Mouse (Mus musculus) forebrain, embryonic 12.5 days (tissue): Measurements from ENCODE around the gene Hhipl1. TPM values are rescaled to one million over a fixed set of nuclear protein-coding genes. Genes with fewer than 3 reads are reported as not detected.

Experiments used
- ATAC-seq: fragments of 200-750 bp; cut with Nextera tagmentation; 2 replicates; pipeline ENCODE4 v1.8.0; 2017; ENCODE audit warnings: moderate TSS enrichment; ENCODE audit not compliant: low FRiP score
- H3K27ac ChIP-seq: fragments of 300-500 bp; sonication (generic); 2 replicates; pipeline ENCODE4 v1.5.1; 2016; ENCODE audit warnings: mild to moderate bottlenecking
- H3K27me3 ChIP-seq: fragments of 300-500 bp; sonication (generic); 2 replicates; pipeline ENCODE4 v1.6.1; 2016; ENCODE audit warnings: mild to moderate bottlenecking
- H3K36me3 ChIP-seq: fragments of 300-500 bp; sonication (generic); replicated peaks from 2 replicates; pipeline ENCODE4 v1.6.1; 2016; ENCODE audit warnings: mild to moderate bottlenecking
- H3K4me1 ChIP-seq: fragments of 300-500 bp; sonication (generic); 2 replicates; pipeline ENCODE4 v1.6.1; 2016
- H3K4me2 ChIP-seq: fragments of 300-500 bp; sonication (generic); 2 replicates; pipeline ENCODE4 v1.6.1; 2016; ENCODE audit warnings: mild to moderate bottlenecking, moderate library complexity
- H3K4me3 ChIP-seq: fragments of 300-500 bp; sonication (generic); replicated peaks from 2 replicates; pipeline ENCODE4 v1.5.1; 2016; ENCODE audit warnings: mild to moderate bottlenecking
- H3K9ac ChIP-seq: fragments of 300-500 bp; sonication (generic); 2 replicates; pipeline ENCODE4 v1.6.1; 2016; ENCODE audit warnings: mild to moderate bottlenecking
- H3K9me3 ChIP-seq: fragments of 300-500 bp; sonication (generic); 2 replicates; pipeline ENCODE4 v1.6.1; 2016
- WGBS: fragments of 180-500 bp; shearing (Covaris S2); methylation state at CpG from one replicate; pipeline ENCODE4 v1.1.7; 2016; 5-methylcytosine and 5-hydroxymethylcytosine counted together
- polyA plus RNA-seq: library from polyadenylated mRNA; unstranded; fragments of >200 nt; fragmentation: Nextera tagmentation; extraction: Ambion mirVana; gene quantifications from 2 replicates; pipeline ENCODE4 v1.2.1, GENCODE M21; 2016

The Hhipl1 gene
- 3.3 and 3.5 TPM in 2 replicates for polyA plus RNA-seq

DNA sequence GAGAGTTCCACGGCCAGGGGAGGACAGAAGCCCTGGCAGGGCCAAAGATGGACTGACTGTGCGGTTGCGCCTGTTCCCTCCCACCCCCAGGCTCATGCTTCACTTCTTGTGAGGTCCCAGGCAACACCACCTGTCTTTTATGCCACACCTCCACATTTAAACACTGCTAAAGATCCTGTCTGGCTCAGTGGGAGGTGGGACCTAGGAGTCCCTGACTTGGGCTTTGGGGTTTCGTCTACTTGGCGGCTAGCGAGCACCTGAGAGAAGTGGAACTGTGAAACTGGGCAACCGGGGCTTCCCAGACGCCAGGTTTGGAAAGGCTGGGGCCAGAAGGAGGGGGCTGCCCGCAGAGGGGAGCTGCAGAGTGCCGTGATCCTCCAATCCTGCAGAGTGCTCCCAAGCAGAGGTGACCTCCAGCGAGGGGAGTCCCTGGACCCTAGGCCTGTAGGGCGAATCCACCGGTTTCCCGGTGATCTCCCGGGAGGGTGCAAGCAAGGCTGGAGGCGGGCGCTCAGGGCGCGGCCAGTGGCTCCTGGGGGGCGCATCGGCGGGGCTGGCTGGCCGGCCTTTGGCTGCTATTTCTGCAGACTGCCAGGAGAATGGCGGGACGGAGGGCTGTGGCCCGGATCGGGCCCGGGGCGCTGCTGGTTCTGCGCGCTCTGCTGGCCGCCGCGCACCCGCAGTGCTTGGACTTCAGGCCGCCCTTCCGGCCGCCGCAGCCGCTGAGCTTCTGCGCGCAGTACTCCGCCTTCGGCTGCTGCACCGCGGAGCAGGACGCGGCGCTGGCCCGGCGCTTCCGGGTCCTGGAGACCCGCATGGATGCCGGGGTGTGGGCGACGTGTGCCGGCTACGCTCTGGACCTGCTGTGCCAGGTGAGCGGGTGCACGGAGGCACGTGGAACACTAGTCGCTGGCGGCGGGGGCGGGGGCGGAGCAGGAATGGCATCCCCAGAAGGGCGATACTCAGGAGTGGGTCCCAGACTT lies at the start of gene Hhipl1:
Gene Hhipl1, plus strand, starts transcription at position 459 of the 983 bp plus-strand sequence.
- H3K27ac ChIP-seq, result no peak within 1 kb of the TSS
- H3K4me2 ChIP-seq, result peak within 1 kb of the TSS; percentile 97
- ATAC-seq, result peak; percentile 66
- H3K4me3 ChIP-seq, result peak within 1 kb of the TSS; percentile 57
- WGBS, result 4% methylated on average over 66 of the region's 67 CpGs
- no peaks in the 10 kb centered on the region for H3K9me3 ChIP-seq
- peaks cover 34% of the 10 kb centered on the region for H3K4me1 ChIP-seq
- no peaks in the 10 kb centered on the region for H3K36me3 ChIP-seq
- H3K9ac ChIP-seq, result peak within 1 kb of the TSS; percentile 78
- peaks cover 26% of the 10 kb centered on the region for H3K27me3 ChIP-seq

DNA sequence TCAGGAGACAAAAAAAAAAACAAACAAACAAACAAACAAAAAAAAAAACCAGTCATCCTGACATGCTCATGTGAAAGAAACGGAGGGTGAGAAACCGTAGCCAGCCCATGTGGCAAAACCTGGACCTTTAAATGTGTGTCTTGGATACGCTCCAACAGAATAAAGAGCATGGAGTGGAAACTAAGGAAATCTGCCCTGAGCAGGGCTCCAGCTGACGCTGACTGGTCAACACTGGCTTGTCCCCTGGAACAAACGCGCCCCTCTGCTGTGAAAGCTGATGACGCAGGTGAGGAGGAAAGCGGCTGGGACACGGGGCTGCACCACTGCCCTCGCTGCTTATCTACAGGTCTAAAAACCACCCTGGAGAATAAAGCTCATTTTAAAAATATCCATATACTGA lies 49.3 kb upstream of the Hhipl1 start:
- Histone ChIP-seq H3K4me1 (peaks cover 86% of the 10 kb centered on the region), H3K27ac (no peak overlapping the region)
- WGBS, result 51% methylated on average over 10 of the region's 10 CpGs

DNA sequence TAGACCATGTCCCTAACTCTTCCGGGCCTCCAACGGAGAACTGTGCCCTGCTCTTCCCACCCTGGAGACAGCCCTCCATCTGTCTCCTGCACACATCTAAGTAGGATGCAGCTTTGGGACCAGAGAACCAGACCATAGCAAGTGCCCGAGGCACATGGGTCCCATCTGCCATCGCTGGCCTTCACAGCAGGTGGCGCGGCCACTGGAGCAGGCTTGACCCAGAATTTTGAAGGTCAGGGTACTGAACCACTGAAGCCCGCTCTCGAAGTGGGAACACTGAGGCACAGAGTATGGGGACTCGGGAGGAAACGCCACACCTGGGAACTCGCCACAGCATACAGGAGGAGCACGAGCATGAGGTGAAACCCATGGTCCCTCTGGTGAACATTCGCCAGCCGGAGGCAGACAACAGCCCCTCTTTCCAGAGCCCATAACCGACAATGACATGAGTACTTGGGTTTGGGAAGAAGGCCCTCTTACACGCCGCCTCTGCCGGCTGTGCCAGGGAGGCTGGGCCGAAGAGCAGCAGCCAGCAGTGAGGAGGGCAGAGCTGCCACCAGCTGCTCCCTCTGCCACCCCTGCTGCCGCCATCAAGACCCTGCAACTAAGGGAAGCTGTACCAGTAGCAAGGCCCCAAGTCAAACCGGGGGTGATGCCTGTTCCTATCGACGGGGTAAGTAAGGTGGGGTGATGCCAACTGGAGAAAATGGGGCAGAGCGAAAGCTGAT lies 46.6 kb upstream of the Hhipl1 start:
- H3K9me3 ChIP-seq, result no peaks in the 10 kb centered on the region
- no peak overlapping the region for H3K4me2 ChIP-seq
- WGBS, result 89% methylated on average over 24 of the region's 24 CpGs
- H3K4me1 ChIP-seq, result peaks cover 86% of the 10 kb centered on the region
- H3K4me3 ChIP-seq, result no peak overlapping the region
- H3K27me3 ChIP-seq, result no peaks in the 10 kb centered on the region
- no peaks in the 10 kb centered on the region for H3K36me3 ChIP-seq
- H3K9ac ChIP-seq, result no peak overlapping the region
- no peak overlapping the region; the same call in 1 of the 2 replicates for H3K27ac ChIP-seq
- ATAC-seq, result no peak

More for the DNA sequence above, 49.3 kb upstream of the Hhipl1 start:
- Histone ChIP-seq H3K27me3 (no peaks in the 10 kb centered on the region), H3K36me3 (no peaks in the 10 kb centered on the region), H3K4me2 (no peak overlapping the region), H3K9ac (no peak overlapping the region), H3K9me3 (no peaks in the 10 kb centered on the region), H3K4me3 (no peak overlapping the region)
- ATAC-seq, result no peak

DNA sequence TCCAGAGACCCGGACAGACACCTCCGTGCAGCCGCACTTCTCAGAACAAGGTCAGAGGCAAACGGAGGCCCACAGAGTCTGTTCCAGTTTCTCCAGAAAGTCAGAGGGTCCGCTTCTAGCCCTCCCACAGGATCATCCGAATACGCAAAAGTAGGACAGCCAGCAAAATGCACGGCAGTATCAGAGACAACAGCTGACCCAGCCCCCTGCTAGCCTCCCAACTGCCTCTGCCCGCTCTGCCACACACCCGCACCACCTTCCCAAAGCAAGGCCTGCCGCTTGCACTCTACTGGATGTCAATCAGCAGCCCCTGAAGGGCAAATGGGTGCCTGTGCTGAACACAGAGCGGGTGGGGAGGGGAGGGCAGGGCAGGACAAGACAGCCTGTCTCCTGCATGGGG lies 45.1 kb upstream of the Hhipl1 start:
- H3K27ac ChIP-seq, result no peak overlapping the region
- ATAC-seq, result no peak
- no peaks in the 10 kb centered on the region for H3K27me3 ChIP-seq
- peaks cover 90% of the 10 kb centered on the region for H3K4me1 ChIP-seq
- H3K36me3 ChIP-seq, result no peaks in the 10 kb centered on the region
- 90% methylated on average over 12 of the region's 12 CpGs for whole genome bisulfite sequencing
- H3K4me3 ChIP-seq, result no peak overlapping the region
- no peaks in the 10 kb centered on the region for H3K9me3 ChIP-seq
- no peak overlapping the region for H3K9ac ChIP-seq
- no peak overlapping the region for H3K4me2 ChIP-seq

DNA sequence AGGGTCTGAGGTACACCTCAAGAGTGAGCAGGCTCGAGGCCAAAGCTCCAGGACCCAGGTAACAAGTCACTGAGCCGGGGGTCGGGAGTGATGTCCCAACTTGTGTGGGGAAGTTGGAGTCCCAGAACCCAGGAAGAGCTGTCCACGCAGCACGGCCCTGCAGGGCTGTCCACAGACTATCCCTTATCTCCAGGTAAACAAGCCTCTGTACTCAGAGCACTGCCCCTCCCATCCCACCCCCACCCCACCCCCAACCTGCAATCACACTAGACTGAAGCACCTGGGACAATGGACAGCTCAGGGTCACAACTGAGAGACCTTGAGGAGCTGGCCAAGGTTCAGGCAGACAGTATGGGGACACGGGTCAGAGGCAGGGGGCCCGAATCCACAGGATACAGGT lies 41.2 kb upstream of the Hhipl1 start:
- Histone ChIP-seq H3K4me3 (no peak overlapping the region), H3K9ac (peak overlapping the region; percentile 51; the same call in 1 of the 2 replicates), H3K4me1 (peaks cover 87% of the 10 kb centered on the region), H3K9me3 (no peaks in the 10 kb centered on the region), H3K36me3 (peaks cover 4% of the 10 kb centered on the region; the same call in 1 of the 2 replicates), H3K4me2 (peak overlapping the region; percentile 51; the same call in 1 of the 2 replicates), H3K27me3 (no peaks in the 10 kb centered on the region), H3K27ac (peak overlapping the region; percentile 91; the same call in 1 of the 2 replicates)
- ATAC-seq, result no peak
- 78% methylated on average over 7 of the region's 7 CpGs for WGBS

DNA sequence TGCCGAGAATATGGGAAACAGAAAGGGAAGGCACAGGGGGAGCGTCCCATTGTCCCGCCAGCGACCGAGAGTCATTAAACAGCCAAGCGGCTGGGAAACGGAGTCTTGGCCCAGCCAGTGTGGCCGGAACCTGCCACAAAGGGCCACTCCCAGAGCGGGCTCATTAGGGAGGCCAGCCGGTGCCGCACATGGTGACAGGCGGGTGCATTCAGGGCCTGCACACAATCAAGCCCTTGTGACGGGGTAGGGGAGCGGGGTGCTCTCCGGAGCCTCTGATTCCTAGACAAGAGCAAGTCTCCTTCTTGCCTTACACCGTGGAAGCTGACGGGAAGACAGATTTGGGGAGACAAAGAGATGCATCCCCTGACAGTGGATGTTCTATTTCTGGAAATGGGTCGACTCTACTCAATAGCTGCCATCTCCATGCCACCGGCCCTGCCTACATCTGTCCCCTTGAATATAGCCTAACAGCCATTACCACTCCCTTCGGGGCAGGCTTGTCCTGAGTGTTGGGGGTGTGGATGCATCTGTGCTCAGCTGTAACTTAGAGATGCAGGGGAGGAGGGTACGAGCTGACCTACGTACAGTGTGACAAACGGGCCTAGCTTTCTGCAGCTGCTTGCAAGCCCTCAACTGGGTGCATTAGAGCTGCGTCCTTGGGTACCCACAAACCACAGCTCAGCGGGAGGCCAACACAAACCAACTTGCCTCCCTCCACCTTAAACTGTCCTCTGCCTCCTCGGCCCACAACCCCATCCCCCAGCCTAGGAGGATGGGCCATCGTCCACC lies 40.0 kb upstream of the Hhipl1 start:
- Histone ChIP-seq H3K4me1 (peaks cover 88% of the 10 kb centered on the region), H3K4me3 (peak overlapping the region; percentile 23), H3K27ac (peak overlapping the region; percentile 91), H3K27me3 (no peaks in the 10 kb centered on the region), H3K9me3 (no peaks in the 10 kb centered on the region), H3K36me3 (peaks cover 4% of the 10 kb centered on the region; the same call in 1 of the 2 replicates), H3K9ac (peak overlapping the region; percentile 51), H3K4me2 (peak overlapping the region; percentile 51)
- ATAC-seq, result peak; percentile 86
- WGBS, result 5% methylated on average over 27 of the region's 27 CpGs

DNA sequence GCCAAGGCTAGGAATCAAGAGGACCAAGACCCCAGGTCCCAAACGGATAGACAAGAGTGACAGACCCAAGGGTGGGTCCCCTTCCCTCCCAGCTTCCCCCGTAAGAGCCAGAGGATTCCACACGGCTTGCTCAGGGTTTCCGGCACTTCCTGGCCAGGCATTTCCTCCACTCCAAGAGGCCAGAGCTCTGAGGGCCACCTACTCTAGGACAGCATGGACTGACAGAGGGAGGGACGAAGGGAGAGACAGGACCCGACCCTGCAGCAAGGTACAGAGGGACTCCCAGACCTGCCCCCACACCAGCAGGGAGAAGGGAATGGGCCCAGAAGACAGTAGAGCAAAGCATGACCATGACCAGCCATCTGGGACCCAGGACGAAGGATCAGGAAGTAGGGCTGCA lies 38.4 kb upstream of the Hhipl1 start:
- H3K4me3 ChIP-seq, result no peak overlapping the region
- no peaks in the 10 kb centered on the region for H3K9me3 ChIP-seq
- no peak overlapping the region for H3K4me2 ChIP-seq
- no peak for ATAC-seq
- no peaks in the 10 kb centered on the region for H3K27me3 ChIP-seq
- no peak overlapping the region for H3K9ac ChIP-seq
- H3K27ac ChIP-seq, result no peak overlapping the region
- H3K4me1 ChIP-seq, result peaks cover 91% of the 10 kb centered on the region
- WGBS, result 84% methylated on average over 7 of the region's 7 CpGs
- peaks cover 4% of the 10 kb centered on the region for H3K36me3 ChIP-seq

DNA sequence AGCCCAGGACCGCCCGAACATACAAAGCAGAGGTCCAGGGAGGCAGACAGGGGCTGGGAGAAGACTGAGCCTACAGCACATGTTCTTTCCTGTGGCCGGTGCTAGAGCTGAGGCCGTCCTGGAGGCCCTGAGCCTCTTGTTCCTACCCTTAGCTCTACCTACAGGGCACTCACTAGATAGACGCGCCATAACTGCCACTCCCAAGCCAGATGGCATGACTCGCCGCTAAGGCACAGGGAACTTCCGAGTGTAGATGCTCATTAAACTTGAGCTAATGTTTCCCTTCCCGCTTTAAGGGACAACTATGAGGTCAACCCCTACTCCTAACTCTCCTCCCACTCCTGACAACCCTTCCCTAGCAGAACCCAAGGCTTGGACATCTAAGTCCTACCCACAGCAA lies 37.1 kb upstream of the Hhipl1 start:
- peaks cover 4% of the 10 kb centered on the region for H3K36me3 ChIP-seq
- H3K4me2 ChIP-seq, result no peak overlapping the region
- ATAC-seq, result no peak
- no peak overlapping the region for H3K9ac ChIP-seq
- WGBS, result 93% methylated on average over 10 of the region's 10 CpGs
- H3K27ac ChIP-seq, result no peak overlapping the region
- H3K27me3 ChIP-seq, result no peaks in the 10 kb centered on the region
- no peak overlapping the region for H3K4me3 ChIP-seq
- H3K9me3 ChIP-seq, result no peaks in the 10 kb centered on the region
- H3K4me1 ChIP-seq, result peaks cover 91% of the 10 kb centered on the region

DNA sequence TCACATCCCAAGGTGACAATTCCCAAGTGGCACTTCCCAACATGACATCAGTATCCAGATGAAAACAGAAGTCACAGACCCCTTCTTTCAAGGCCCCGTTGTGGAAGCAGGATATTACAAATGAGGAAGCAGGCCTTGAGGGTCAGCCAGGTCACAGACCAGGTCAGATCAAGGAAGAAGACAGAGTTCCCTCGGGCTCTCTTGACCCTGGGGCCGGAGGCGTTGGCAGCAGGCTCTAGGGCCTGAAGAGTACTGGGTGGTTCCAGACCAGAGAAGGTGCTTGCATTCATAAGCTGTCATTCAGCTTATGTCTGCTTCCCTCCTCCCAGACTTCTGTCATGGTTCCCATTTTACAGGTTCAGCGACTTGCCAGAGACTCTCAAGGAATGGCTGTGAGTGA lies 36.4 kb upstream of the Hhipl1 start:
- H3K36me3 ChIP-seq, result peaks cover 4% of the 10 kb centered on the region
- H3K4me2 ChIP-seq, result no peak overlapping the region
- WGBS, result 83% methylated on average over 5 of the region's 5 CpGs
- H3K27me3 ChIP-seq, result no peaks in the 10 kb centered on the region
- no peak for ATAC-seq
- peaks cover 91% of the 10 kb centered on the region for H3K4me1 ChIP-seq
- H3K9me3 ChIP-seq, result no peaks in the 10 kb centered on the region
- no peak overlapping the region for H3K27ac ChIP-seq
- no peak overlapping the region for H3K9ac ChIP-seq
- no peak overlapping the region for H3K4me3 ChIP-seq

DNA sequence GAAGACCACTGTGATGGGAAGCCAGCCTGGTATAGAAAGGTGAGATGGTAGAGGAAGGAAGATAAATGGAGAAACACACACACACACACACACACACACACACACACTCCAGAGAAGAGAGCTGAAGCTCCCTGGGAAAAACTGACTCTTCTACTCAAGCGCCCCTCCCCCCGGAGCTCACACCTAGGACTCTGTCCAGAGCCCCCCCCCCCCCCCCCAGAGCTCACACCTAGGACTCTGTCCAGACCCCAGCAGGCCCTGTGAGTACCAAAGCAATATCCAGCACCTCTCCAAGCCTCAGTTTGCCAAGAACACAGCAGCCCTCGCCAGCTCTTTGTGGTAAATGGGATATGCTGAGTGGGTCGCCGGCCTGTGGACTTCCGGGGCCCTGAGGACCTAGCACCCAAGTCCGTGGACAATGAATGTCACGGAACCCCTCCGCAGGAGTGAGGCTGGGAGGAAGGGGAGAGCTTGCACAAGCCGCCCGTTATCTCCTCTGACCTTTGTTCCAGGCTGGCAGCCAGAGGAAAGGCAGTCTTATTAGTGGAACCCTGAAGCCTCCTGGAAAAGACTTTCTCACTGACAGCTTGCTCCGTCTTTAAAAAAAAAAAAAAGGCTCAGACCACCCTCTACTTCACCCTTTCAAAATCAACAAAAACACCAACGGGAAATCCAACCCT lies 35.7 kb upstream of the Hhipl1 start:
- Histone ChIP-seq H3K36me3 (peaks cover 4% of the 10 kb centered on the region), H3K27ac (0 out of 2 replicates have a peak overlapping the region, but pooled peaks have one; percentile 42), H3K4me2 (peak overlapping the region; percentile 98), H3K27me3 (no peaks in the 10 kb centered on the region), H3K9me3 (no peaks in the 10 kb centered on the region), H3K4me1 (peaks cover 85% of the 10 kb centered on the region), H3K4me3 (no peak overlapping the region), H3K9ac (0 out of 2 replicates have a peak overlapping the region, but pooled peaks have one; percentile 27)
- ATAC-seq, result no peak
- 55% methylated on average over 13 of the region's 13 CpGs for WGBS
